Mouse (Mus musculus): ENCODE results near the gene Vwce. TPM values are rescaled to one million over a fixed set of nuclear protein-coding genes. Genes with fewer than 3 reads are reported as not detected.

Vwce gene
- polyA plus RNA-seq, 1 experiment from 2014 or later = 0.19 TPM

DNA sequence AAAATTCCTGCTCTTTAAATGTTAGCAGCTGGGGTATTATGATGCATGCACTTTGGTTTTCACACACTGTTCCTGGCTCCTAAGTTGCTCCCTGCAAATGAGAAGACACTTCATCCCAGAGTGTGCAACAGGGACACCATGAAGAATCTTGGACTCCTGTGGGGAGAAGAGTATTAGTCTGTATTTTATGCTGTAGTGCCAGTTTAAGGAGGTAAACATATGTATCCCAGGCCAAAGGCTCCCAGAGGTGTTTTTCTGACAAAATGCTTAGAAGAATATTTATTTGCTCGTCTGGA, 44.7 kb downstream of the Vwce start:
- ATAC-seq = peak; percentile 67; the same call in 1 of the 2 replicates
- no peak overlapping the region for H3K4me2 ChIP-seq (ENCODE audit: low read length)
- WGBS = 77% methylated on average over 1 of the region's 1 CpGs
- no peak for DNase-seq (ENCODE audit: low spot score)
- H3K4me3 ChIP-seq (ENCODE audit: low read depth, low read length) = no peak overlapping the region
- H3K36me3 ChIP-seq (ENCODE audit: control insufficient read depth, insufficient read depth, low read length) = no peaks in the 10 kb centered on the region
- no peak overlapping the region; the same call in 1 of the 2 replicates for H3K9ac ChIP-seq (ENCODE audit: low read length)
- H3K27me3 ChIP-seq (replicated peaks; ENCODE audit: control insufficient read depth, insufficient read depth, low read length) = no peaks in the 10 kb centered on the region
- H3K27ac ChIP-seq (ENCODE audit: low read depth, low read length) = peak overlapping the region; percentile 14; the same call in 1 of the 2 replicates
- H3K9me3 ChIP-seq (replicated peaks; ENCODE audit: control insufficient read depth, low read length) = no peaks in the 10 kb centered on the region
- H3K4me1 ChIP-seq (ENCODE audit: control insufficient read depth, insufficient read depth, low read length) = no peaks in the 10 kb centered on the region

DNA sequence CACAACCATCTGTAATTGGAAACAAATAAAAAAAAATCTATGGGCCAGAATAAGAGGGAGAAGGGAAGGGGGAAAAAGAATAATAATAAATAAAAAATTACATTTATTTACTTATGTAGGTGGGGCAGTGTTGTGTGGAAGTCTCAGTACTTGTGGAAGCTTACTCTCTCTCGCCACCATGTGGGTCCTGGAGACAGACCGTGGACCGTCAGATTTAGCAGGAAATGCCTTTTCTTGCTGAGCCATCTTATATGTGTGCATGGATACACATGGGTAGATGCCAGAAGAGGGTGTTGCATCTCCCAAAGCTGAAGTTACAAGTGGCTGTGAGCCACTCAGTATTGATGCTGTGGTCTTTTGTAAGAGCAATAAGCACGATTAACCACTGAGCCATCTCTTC, 47.6 kb downstream of the Vwce start:
- Histone ChIP-seq H3K36me3 (ENCODE audit: control insufficient read depth, insufficient read depth, low read length) (no peaks in the 10 kb centered on the region), H3K9ac (ENCODE audit: low read length) (no peak overlapping the region), H3K9me3 (replicated peaks; ENCODE audit: control insufficient read depth, low read length) (no peaks in the 10 kb centered on the region), H3K27ac (ENCODE audit: low read depth, low read length) (no peak overlapping the region), H3K27me3 (replicated peaks; ENCODE audit: control insufficient read depth, insufficient read depth, low read length) (no peaks in the 10 kb centered on the region), H3K4me3 (ENCODE audit: low read depth, low read length) (no peak overlapping the region), H3K4me2 (ENCODE audit: low read length) (no peak overlapping the region), H3K4me1 (ENCODE audit: control insufficient read depth, insufficient read depth, low read length) (no peaks in the 10 kb centered on the region)
- ATAC-seq (no peak), DNase-seq (ENCODE audit: low spot score) (no peak)
- WGBS = 68% methylated on average over 4 of the region's 4 CpGs

DNA sequence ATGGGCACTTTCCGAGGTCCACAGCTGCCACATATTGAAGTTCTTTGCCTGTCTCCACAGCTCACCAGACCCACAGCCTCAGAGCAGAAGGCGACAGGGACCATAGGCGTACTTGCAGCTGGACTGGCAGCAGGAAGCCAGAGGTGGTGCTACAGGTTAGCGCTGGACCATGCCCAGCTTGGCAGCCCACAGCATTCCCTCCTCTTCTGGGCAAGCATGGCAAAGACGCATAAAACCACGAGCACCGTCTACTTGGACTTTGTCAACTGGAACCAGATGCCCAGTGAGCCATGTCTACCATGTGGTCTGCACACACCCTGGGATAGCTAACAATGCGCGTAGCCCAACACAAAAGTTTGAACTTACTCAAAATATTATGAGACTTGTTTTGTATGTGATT, 51.1 kb downstream of the Vwce start:
- Histone ChIP-seq H3K9ac (ENCODE audit: low read length) (no peak overlapping the region), H3K27ac (ENCODE audit: low read depth, low read length) (no peak overlapping the region), H3K9me3 (replicated peaks; ENCODE audit: control insufficient read depth, low read length) (no peaks in the 10 kb centered on the region), H3K4me3 (ENCODE audit: low read depth, low read length) (no peak overlapping the region), H3K4me2 (ENCODE audit: low read length) (no peak overlapping the region), H3K4me1 (ENCODE audit: control insufficient read depth, insufficient read depth, low read length) (peaks cover 13% of the 10 kb centered on the region), H3K27me3 (replicated peaks; ENCODE audit: control insufficient read depth, insufficient read depth, low read length) (no peaks in the 10 kb centered on the region), H3K36me3 (ENCODE audit: control insufficient read depth, insufficient read depth, low read length) (no peaks in the 10 kb centered on the region)
- DNase-seq (ENCODE audit: low spot score) (no peak), ATAC-seq (no peak)
- WGBS = 90% methylated on average over 9 of the region's 9 CpGs

DNA sequence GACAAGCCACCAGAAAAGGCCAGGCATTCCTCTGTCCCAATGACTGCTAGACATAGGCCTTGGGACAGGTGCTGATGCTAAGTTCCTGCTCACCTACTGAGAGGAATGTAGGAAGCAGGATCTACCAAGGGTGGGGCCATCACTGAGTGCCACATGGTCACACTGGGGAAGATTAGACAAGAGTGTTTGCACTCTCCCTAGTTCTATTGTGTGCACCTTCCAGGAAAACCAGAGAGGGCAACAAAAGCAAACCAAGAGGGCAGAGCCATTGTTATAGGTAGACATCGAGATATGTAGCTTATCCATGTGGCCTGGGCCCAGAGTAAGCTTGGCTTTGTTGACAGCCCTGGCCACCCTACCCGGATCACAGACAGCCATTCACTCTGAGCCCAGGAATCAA, 51.7 kb downstream of the Vwce start:
- H3K27me3 ChIP-seq (replicated peaks; ENCODE audit: control insufficient read depth, insufficient read depth, low read length) = no peaks in the 10 kb centered on the region
- no peak overlapping the region for H3K4me2 ChIP-seq (ENCODE audit: low read length)
- no peak overlapping the region for H3K9ac ChIP-seq (ENCODE audit: low read length)
- H3K9me3 ChIP-seq (replicated peaks; ENCODE audit: control insufficient read depth, low read length) = no peaks in the 10 kb centered on the region
- DNase-seq (ENCODE audit: low spot score) = no peak
- no peak overlapping the region for H3K27ac ChIP-seq (ENCODE audit: low read depth, low read length)
- WGBS = 75% methylated on average over 2 of the region's 2 CpGs
- peaks cover 19% of the 10 kb centered on the region for H3K4me1 ChIP-seq (ENCODE audit: control insufficient read depth, insufficient read depth, low read length)
- no peak overlapping the region for H3K4me3 ChIP-seq (ENCODE audit: low read depth, low read length)
- no peak for ATAC-seq
- no peaks in the 10 kb centered on the region for H3K36me3 ChIP-seq (ENCODE audit: control insufficient read depth, insufficient read depth, low read length)

DNA sequence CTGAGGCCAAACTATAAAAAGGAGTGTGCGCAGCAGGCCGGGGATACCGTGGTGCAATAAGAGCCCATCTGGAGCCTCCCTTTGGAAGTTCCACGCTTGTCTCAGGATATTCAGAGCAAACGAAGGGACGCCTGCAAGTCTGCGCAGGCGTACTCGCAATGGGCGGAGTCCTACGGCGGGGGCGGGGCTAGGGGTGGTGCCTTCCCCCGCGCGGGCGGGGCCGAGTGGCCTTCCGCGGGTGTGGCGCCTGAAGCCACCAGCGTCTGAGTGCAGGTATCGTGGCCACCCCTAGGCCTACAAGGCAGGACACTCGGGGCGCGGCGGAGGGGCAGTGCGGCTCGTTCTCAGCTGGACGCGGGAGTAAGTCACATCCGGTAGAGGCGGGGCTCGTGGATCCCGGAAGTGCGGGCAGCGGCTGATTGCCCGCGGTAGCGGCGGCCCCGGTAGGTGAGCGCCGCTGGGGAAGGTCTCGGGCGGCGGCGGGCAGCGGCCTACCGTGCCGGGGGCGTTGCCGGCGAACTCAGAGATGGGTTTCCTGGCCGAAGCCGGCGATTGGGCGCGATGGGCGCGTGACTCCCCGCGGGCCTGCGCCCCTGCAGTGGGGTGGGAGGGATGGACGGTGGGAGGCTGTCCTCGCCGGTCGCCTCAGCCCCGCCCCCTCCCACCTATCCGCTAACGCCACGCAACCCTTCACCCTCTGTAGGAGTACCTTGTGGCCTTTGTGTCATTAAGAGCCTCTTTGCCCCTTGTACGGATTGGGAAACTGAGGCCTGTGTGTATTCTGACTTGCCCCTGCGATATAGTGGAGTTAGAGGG, 54.7 kb downstream of the Vwce start, which contains the start of gene Vps37c:
Gene Vps37c (plus strand): TSS at position 199 of the 816 bp plus-strand sequence.
- peak within 1 kb of the TSS; percentile 94 for H3K27ac ChIP-seq (ENCODE audit: low read depth, low read length)
- peak within 1 kb of the TSS; percentile 88 for H3K4me2 ChIP-seq (ENCODE audit: low read length)
- H3K4me1 ChIP-seq (ENCODE audit: control insufficient read depth, insufficient read depth, low read length) = peaks cover 28% of the 10 kb centered on the region
- peak within 1 kb of the TSS; percentile 85 for H3K9ac ChIP-seq (ENCODE audit: low read length)
- H3K9me3 ChIP-seq (replicated peaks; ENCODE audit: control insufficient read depth, low read length) = no peaks in the 10 kb centered on the region
- peak within 1 kb of the TSS; percentile 80 for H3K4me3 ChIP-seq (ENCODE audit: low read depth, low read length)
- no peaks in the 10 kb centered on the region for H3K36me3 ChIP-seq (ENCODE audit: control insufficient read depth, insufficient read depth, low read length)
- ATAC-seq = peak; percentile 93
- peak; percentile 95 for DNase-seq (ENCODE audit: low spot score)
- WGBS = under 1% methylated on average over 65 of the region's 74 CpGs
- no peaks in the 10 kb centered on the region for H3K27me3 ChIP-seq (replicated peaks; ENCODE audit: control insufficient read depth, insufficient read depth, low read length)

DNA sequence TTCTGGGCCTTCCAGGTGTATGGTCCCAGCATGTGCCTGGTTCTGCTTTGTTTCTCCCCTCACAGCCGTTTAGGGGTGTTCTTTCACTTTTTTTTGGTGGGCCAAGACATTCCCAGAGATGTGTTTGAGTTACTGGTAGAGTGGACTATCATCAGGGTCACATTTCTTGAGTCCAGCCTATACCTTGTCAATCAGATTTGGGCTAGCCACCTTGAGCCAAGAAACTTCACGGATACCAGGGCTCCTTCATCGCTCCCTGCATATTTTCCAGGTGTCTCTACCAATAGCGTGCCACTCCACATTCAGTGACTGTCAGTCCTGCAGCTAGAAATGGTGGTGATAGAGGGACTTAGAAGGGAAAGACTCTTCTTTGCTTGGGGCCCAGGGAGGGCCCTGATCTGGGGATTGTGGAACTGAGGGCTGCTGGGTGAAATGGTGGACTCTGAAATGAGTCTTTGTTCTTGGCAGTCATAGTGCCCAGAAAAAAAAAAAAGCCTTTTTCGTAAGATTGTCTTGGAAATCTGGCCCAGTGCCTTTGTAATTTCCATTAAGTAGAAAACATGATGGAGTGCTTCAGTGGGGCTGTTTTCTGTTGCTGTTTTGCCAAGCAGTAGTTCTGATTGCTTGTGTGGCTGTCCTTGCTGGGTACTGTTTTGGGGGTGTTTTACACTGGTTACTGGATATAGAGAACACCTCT, 55.6 kb downstream of the Vwce start:
- Histone ChIP-seq H3K4me1 (ENCODE audit: control insufficient read depth, insufficient read depth, low read length) (peaks cover 28% of the 10 kb centered on the region), H3K36me3 (ENCODE audit: control insufficient read depth, insufficient read depth, low read length) (no peaks in the 10 kb centered on the region), H3K9ac (ENCODE audit: low read length) (peak overlapping the region; percentile 85), H3K4me3 (ENCODE audit: low read depth, low read length) (peak overlapping the region; percentile 80), H3K9me3 (replicated peaks; ENCODE audit: control insufficient read depth, low read length) (no peaks in the 10 kb centered on the region), H3K27me3 (replicated peaks; ENCODE audit: control insufficient read depth, insufficient read depth, low read length) (no peaks in the 10 kb centered on the region), H3K27ac (ENCODE audit: low read depth, low read length) (peak overlapping the region; percentile 94), H3K4me2 (ENCODE audit: low read length) (peak overlapping the region; percentile 88)
- 33% methylated on average over 5 of the region's 5 CpGs for WGBS
- DNase-seq (ENCODE audit: low spot score) = peak; percentile 75
- peak; percentile 3; the same call in 1 of the 2 replicates for ATAC-seq

DNA sequence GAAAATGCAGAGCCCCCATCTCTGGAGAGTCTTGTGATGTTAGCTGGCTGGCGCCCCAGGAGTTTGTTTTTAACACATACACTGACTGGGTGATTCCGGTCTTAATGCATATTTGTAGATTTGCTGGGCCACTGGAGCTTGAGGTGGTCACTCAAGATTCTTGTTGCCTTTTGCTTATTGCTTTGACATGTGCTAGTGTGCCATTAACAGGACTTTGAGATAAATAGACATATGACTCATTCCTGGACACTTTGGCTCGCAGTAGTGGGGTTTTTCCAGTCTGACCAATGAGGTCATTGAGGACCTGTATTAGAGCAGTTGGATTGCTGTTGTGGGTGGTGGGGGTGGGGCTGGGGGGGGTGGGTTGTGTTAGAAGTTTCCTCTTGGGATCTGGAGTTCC, 56.3 kb downstream of the Vwce start:
- H3K4me3 ChIP-seq (ENCODE audit: low read depth, low read length) = peak overlapping the region; percentile 80; the same call in 1 of the 2 replicates
- WGBS = 81% methylated on average over 3 of the region's 3 CpGs
- no peak for ATAC-seq
- DNase-seq (ENCODE audit: low spot score) = no peak
- H3K4me1 ChIP-seq (ENCODE audit: control insufficient read depth, insufficient read depth, low read length) = peaks cover 30% of the 10 kb centered on the region
- H3K9me3 ChIP-seq (replicated peaks; ENCODE audit: control insufficient read depth, low read length) = no peaks in the 10 kb centered on the region
- no peaks in the 10 kb centered on the region for H3K36me3 ChIP-seq (ENCODE audit: control insufficient read depth, insufficient read depth, low read length)
- H3K27me3 ChIP-seq (replicated peaks; ENCODE audit: control insufficient read depth, insufficient read depth, low read length) = no peaks in the 10 kb centered on the region
- H3K27ac ChIP-seq (ENCODE audit: low read depth, low read length) = peak overlapping the region; percentile 94; the same call in 1 of the 2 replicates
- peak overlapping the region; percentile 88 for H3K4me2 ChIP-seq (ENCODE audit: low read length)
- no peak overlapping the region for H3K9ac ChIP-seq (ENCODE audit: low read length)

DNA sequence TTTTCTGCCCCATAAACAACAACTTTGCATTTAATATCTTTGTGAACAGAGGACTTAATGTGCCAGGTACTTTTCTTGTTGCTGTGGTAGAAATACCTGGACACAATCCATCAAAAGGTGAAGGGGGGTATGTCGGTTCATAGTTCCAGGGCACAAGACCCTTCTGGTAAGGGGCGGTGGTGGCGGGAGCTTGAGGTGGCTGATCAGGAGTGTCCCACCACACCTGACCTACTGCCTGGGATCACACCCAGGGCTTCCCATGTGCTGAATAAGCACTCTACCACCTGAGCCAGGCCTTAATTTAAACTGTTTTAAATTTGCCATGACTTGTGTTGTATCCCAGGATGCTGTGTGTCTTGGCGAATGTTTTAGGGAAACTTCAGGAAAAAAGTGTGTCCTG, 57.1 kb downstream of the Vwce start:
- Histone ChIP-seq H3K27me3 (replicated peaks; ENCODE audit: control insufficient read depth, insufficient read depth, low read length) (no peaks in the 10 kb centered on the region), H3K9me3 (replicated peaks; ENCODE audit: control insufficient read depth, low read length) (no peaks in the 10 kb centered on the region), H3K4me3 (ENCODE audit: low read depth, low read length) (no peak overlapping the region), H3K4me1 (ENCODE audit: control insufficient read depth, insufficient read depth, low read length) (peaks cover 38% of the 10 kb centered on the region), H3K36me3 (ENCODE audit: control insufficient read depth, insufficient read depth, low read length) (no peaks in the 10 kb centered on the region), H3K4me2 (ENCODE audit: low read length) (no peak overlapping the region), H3K9ac (ENCODE audit: low read length) (no peak overlapping the region; the same call in 1 of the 2 replicates), H3K27ac (ENCODE audit: low read depth, low read length) (no peak overlapping the region)
- DNase-seq (ENCODE audit: low spot score) (no peak), ATAC-seq (no peak)
- 89% methylated on average over 4 of the region's 4 CpGs for WGBS

DNA sequence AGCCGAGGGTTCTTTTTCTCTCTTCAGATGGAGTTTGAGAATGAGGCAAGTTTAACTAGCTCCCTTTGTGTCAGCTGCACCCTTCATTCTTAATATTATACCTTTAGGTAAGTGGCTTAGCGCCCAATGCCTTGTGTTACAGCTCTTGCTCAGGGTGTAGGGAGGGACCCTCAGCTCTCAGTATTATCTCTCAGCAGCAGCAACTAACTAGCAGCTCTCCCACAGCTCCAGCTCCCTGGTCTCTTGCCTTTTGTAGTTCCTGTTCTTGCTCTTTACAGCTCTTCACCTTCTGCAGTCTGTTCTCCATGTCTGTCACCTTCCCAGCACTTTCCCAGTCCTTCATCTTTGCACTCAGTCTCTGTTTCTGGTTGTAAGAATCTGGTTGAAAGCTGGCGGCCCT, 57.6 kb downstream of the Vwce start:
- Histone ChIP-seq H3K4me3 (ENCODE audit: low read depth, low read length) (no peak overlapping the region), H3K4me1 (ENCODE audit: control insufficient read depth, insufficient read depth, low read length) (peaks cover 39% of the 10 kb centered on the region), H3K9me3 (replicated peaks; ENCODE audit: control insufficient read depth, low read length) (no peaks in the 10 kb centered on the region), H3K36me3 (ENCODE audit: control insufficient read depth, insufficient read depth, low read length) (no peaks in the 10 kb centered on the region), H3K4me2 (ENCODE audit: low read length) (no peak overlapping the region), H3K9ac (ENCODE audit: low read length) (no peak overlapping the region), H3K27ac (ENCODE audit: low read depth, low read length) (no peak overlapping the region), H3K27me3 (replicated peaks; ENCODE audit: control insufficient read depth, insufficient read depth, low read length) (no peaks in the 10 kb centered on the region)
- WGBS = 72% methylated on average over 3 of the region's 3 CpGs
- no peak for DNase-seq (ENCODE audit: low spot score)
- no peak for ATAC-seq

All from forebrain, embryonic 14.5 days (tissue).